Mouse (Mus musculus) hindbrain, embryonic 13.5 days (tissue): ENCODE data around the gene Ccdc114. TPM values are rescaled to one million over a fixed set of nuclear protein-coding genes. Genes with fewer than 3 reads are reported as not detected.
"Not testable (repeated sequence)": the region's sequence is repeated elsewhere in the genome, so short reads cannot be mapped to it uniquely, and the experiment has no call there.

Experiments used
- ATAC-seq: fragments of 200-750 bp; cut with Nextera tagmentation; 2 replicates; pipeline ENCODE4 v1.8.0; 2017; ENCODE audit warnings: moderate TSS enrichment; ENCODE audit not compliant: low FRiP score
- H3K27ac ChIP-seq: fragments of 300-500 bp; sonication (generic); 2 replicates; pipeline ENCODE4 v1.5.1; 2015; ENCODE audit warnings: inconsistent platforms, mild to moderate bottlenecking, moderate library complexity
- H3K27me3 ChIP-seq: fragments of 300-500 bp; sonication (generic); 2 replicates; pipeline ENCODE4 v1.6.1; 2015; ENCODE audit warnings: mild to moderate bottlenecking, inconsistent platforms
- H3K36me3 ChIP-seq: fragments of 300-500 bp; sonication (generic); 2 replicates; pipeline ENCODE4 v1.6.1; 2015; ENCODE audit warnings: mild to moderate bottlenecking, inconsistent platforms
- H3K4me1 ChIP-seq: fragments of 300-500 bp; sonication (generic); replicated peaks from 2 replicates; pipeline ENCODE4 v1.6.1; 2015; ENCODE audit warnings: inconsistent platforms
- H3K4me2 ChIP-seq: fragments of 300-500 bp; sonication (generic); 2 replicates; pipeline ENCODE4 v1.6.1; 2015; ENCODE audit warnings: inconsistent platforms, mild to moderate bottlenecking, moderate library complexity
- H3K4me3 ChIP-seq: fragments of 300-500 bp; sonication (generic); 2 replicates; pipeline ENCODE4 v1.5.1; 2015; ENCODE audit warnings: mild to moderate bottlenecking, inconsistent platforms
- H3K9ac ChIP-seq: fragments of 300-500 bp; sonication (generic); 2 replicates; pipeline ENCODE4 v1.6.1; 2015; ENCODE audit warnings: mild to moderate bottlenecking, inconsistent platforms
- H3K9me3 ChIP-seq: fragments of 300-500 bp; sonication (generic); 2 replicates; pipeline ENCODE4 v1.6.1; 2016; ENCODE audit warnings: inconsistent platforms
- WGBS: fragments of 180-500 bp; shearing (Covaris S2); methylation state at CpG from one replicate; pipeline ENCODE4 v1.1.7; 2015; 5-methylcytosine and 5-hydroxymethylcytosine counted together
- polyA plus RNA-seq: library from polyadenylated mRNA; unstranded; fragments of >200 nt; fragmentation: Nextera tagmentation; extraction: Ambion mirVana; gene quantifications from 2 replicates; pipeline ENCODE4 v1.2.1, GENCODE M21; 2015

Gene Ccdc114
- 4.9 and 7.6 TPM in 2 replicates for polyA plus RNA-seq

DNA sequence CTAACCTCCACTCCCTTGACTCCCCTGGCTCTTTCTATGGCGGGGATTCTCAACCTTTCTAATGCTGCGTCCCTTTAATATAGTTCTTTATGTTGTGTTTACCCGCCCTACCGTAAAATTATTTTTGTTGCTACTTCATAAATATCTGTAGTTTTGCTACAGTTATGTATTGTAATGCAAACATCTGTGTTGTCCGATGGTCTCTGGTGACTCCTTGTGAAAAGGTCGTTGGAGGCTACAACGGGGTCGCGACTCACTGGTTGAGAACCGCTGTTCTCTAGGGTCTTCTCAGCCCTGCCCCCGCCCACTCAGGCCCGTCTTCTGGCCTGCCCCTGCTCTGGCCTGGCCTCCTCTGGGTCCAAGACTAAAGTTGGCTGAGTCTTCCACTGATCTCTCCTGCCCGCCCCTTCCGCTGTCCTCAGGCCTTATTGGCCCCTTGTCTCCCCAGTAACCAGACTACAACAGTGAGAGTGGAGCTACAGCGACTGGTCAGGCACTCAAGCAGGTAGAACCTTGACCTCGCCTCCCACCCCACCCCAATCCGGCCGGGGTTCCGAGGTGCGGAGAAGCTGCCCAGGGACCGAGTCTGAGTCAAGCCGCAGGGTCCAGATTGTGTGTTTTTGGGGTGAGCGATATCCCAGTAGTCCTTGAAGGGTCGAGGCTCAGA, at the start of gene Ccdc114:
Gene Ccdc114, plus strand, starts transcription at position 311 of the 667 bp plus-strand sequence.
- H3K4me2 ChIP-seq: peak within 1 kb of the TSS; percentile 61
- 4% methylated on average over 24 of the region's 24 CpGs for WGBS

DNA sequence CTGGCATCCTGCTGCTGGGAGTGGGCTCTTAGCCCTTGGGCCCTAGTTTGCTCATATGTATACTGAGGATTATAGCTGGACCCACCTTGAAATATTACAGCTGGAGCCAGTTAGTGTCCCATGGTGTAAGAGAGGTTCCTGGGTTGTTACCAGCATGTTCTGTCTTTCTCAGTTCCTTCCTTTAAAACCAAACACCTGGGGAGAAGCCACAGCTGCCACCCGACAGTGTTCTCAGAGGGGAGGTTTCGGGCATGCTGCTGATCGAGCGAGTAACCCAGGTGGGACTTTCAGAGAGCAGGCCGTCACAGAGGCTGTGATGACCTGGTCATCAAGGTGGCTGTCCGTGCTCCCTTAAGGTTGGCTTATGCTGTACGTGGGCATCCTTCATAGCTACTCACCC, 47.0 kb upstream of the Ccdc114 start:
- Histone ChIP-seq H3K4me2 (no peak overlapping the region), H3K27ac (no peak overlapping the region), H3K9me3 (no peaks in the 10 kb centered on the region), H3K9ac (no peak overlapping the region), H3K4me3 (no peak overlapping the region), H3K27me3 (no peaks in the 10 kb centered on the region), H3K36me3 (peaks cover 76% of the 10 kb centered on the region), H3K4me1 (peaks cover 20% of the 10 kb centered on the region)
- no peak for ATAC-seq
- 96% methylated on average over 7 of the region's 7 CpGs for WGBS

More for the DNA sequence above, at the start of gene Ccdc114:
- peak within 1 kb of the TSS; percentile 44 for H3K4me3 ChIP-seq
- H3K9ac ChIP-seq: peak within 1 kb of the TSS; percentile 64
- peaks cover 15% of the 10 kb centered on the region for H3K4me1 ChIP-seq
- peak; percentile 43 for ATAC-seq
- no peaks in the 10 kb centered on the region; the same call in 1 of the 2 replicates for H3K36me3 ChIP-seq
- H3K27me3 ChIP-seq: peaks cover 37% of the 10 kb centered on the region
- H3K27ac ChIP-seq: peak within 1 kb of the TSS; percentile 86
- no peaks in the 10 kb centered on the region for H3K9me3 ChIP-seq

DNA sequence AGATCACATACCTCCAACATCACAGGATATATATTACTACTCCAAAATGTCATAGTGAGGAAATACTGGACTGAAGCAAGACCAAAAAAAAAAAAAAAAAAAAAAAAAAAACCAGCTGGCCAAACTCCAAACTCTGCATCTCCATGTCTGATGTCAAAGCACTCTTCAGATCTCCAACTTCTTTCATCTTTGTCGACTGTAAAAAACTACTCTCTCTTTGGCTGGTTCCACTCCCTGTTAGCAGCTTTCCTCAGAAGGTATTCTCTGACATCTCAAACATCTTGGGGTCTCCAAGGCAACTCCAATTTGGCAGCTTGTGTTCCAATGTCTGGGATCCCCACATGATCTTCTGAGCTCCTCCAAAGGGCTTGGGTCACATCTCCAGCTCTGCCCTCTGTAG, 45.6 kb upstream of the Ccdc114 start, which contains the start of gene Grin2d:
Gene Grin2d, minus strand, starts transcription at position 101 of the 400 bp plus-strand sequence.
- H3K27ac ChIP-seq, ATAC-seq, H3K9me3 ChIP-seq, H3K4me2 ChIP-seq, H3K9ac ChIP-seq, H3K27me3 ChIP-seq, H3K4me3 ChIP-seq: not testable (repeated sequence)
- WGBS: 100% methylated on average over 1 of the region's 1 CpGs
- peaks cover 89% of the 10 kb centered on the region for H3K36me3 ChIP-seq
- H3K4me1 ChIP-seq: peaks cover 19% of the 10 kb centered on the region

DNA sequence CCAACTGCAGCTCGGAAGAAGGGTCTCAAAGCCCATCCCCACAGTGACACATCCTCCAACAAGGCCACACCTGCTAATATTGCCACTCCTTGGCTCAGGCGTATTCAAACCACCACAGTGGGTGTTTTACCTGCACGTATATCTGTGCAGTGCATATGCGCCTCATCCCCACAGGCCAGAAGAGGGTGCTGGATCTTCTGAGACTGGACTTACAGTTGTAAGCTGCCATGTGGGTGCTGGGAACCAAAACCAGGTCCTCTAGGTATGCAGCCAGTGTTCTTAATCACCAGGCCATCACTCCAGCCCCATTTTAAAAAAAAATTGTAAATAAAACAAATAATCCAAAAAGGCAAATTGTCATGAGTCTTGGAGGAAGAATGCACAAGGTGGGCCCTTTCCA, 43.3 kb upstream of the Ccdc114 start:
- H3K9ac ChIP-seq: no peak overlapping the region
- H3K4me1 ChIP-seq: no peaks in the 10 kb centered on the region
- no peak overlapping the region for H3K4me3 ChIP-seq
- H3K27ac ChIP-seq: no peak overlapping the region; the same call in 1 of the 2 replicates
- peaks cover 97% of the 10 kb centered on the region for H3K36me3 ChIP-seq
- no peaks in the 10 kb centered on the region for H3K27me3 ChIP-seq
- WGBS: 97% methylated on average over 4 of the region's 4 CpGs
- H3K9me3 ChIP-seq: no peaks in the 10 kb centered on the region
- ATAC-seq: no peak
- H3K4me2 ChIP-seq: no peak overlapping the region

DNA sequence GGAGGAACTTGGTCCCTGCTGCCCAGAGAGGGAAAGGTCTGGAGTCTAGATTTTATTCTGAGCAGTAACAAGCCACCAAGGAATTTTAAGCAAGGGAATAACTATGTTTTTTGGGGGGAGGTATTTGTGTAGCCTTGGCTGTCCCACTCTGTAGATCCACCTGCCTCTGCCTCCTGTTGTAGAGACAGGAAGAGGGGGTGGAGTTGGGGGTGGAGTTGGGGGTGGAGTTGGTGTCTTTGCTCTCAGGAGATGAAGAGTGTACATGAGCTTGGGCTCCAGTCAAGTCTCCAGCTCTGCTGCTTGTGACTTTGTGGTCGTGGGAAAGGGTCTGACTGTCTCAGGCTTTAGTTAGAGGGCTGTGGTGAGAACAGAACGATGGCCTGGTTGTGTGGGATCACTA, 42.9 kb upstream of the Ccdc114 start:
- no peak for ATAC-seq
- Histone ChIP-seq H3K27me3 (no peaks in the 10 kb centered on the region), H3K9ac (no peak overlapping the region), H3K27ac (no peak overlapping the region), H3K4me3 (no peak overlapping the region), H3K36me3 (peaks cover 92% of the 10 kb centered on the region), H3K4me2 (no peak overlapping the region), H3K9me3 (no peaks in the 10 kb centered on the region), H3K4me1 (no peaks in the 10 kb centered on the region)
- WGBS: 100% methylated on average over 2 of the region's 2 CpGs

DNA sequence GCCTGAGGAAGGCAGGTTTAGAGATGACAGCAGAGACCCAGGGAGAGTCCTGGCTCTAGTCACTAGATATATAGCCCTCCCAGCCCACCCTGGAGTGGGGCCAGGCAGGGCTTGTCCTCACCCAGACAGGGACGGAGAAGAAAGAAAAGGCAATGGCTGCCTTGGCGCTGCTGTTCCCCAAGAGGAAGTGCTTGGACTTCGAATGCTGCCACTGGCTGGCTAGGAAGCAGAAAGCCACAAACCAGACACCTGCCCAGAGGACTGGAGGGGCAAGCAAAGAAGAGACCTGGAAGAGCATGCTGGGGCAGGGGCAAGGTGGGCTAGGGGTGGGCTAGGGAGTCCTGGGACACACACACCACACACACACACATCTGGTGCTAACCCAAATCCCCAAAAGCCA, 36.6 kb upstream of the Ccdc114 start:
- H3K4me1 ChIP-seq: no peaks in the 10 kb centered on the region
- no peak overlapping the region for H3K4me3 ChIP-seq
- peaks cover 31% of the 10 kb centered on the region for H3K36me3 ChIP-seq
- no peak for ATAC-seq
- no peaks in the 10 kb centered on the region for H3K27me3 ChIP-seq
- no peak overlapping the region; the same call in 1 of the 2 replicates for H3K27ac ChIP-seq
- no peaks in the 10 kb centered on the region for H3K9me3 ChIP-seq
- no peak overlapping the region for H3K4me2 ChIP-seq
- 73% methylated on average over 3 of the region's 3 CpGs for WGBS
- H3K9ac ChIP-seq: 0 out of 2 replicates have a peak overlapping the region, but pooled peaks have one; percentile 13

DNA sequence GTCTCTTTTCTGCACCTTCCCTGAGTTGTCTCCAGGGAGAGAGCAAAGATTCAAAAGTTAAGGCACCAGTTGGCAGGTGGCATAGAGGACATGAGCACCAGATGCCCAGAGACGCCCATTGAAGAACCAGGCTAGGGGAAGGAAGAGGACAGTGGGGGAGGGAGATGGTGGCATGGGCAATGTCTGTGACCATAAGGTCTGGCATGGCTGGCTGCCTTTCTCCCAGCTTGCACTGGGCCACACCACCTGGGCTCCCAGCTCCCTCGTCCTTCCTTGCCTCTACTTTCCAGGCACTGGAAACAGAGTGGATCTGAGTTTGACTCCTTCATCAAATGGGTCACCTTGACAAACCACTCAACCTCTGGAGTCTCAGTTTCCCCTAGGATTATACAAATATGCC, 31.2 kb upstream of the Ccdc114 start:
- Histone ChIP-seq H3K27me3 (peaks cover 5% of the 10 kb centered on the region), H3K36me3 (no peaks in the 10 kb centered on the region), H3K9me3 (no peaks in the 10 kb centered on the region), H3K4me3 (no peak overlapping the region), H3K4me1 (peaks cover 7% of the 10 kb centered on the region), H3K27ac (no peak overlapping the region), H3K4me2 (no peak overlapping the region), H3K9ac (no peak overlapping the region)
- no peak for ATAC-seq
- 72% methylated on average over 2 of the region's 2 CpGs for WGBS

DNA sequence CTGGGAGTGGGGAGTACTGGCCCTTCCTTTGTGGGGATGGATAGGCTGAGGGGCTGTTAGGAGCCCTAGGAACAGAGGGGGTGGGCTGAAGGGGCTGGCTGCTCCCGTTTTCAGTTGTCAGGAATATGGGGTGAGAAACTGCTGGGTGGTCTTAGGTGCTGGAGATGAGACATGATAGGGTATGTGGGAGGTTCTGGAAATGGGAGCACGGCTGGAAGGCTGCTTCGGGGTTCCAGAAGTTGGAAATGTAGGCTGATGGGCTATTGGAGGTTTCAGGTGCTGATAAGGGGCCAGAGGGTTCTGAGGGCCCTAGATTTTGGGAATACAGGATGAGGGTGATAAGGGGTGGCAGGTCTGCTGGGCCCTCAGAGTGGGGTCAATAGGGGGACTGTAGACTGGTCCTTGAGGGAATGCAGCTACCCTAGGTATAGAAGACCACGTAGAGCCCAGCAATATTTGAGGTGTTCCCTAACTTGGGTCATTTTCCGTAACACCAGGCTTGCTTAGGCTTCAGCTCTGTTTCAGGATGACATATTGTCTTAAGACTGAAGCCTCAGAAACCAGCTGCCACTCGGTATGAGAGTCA, 27.8 kb upstream of the Ccdc114 start:
- H3K9me3 ChIP-seq: no peaks in the 10 kb centered on the region
- H3K36me3 ChIP-seq: no peaks in the 10 kb centered on the region
- H3K4me1 ChIP-seq: peaks cover 12% of the 10 kb centered on the region
- H3K4me3 ChIP-seq: peak overlapping the region; percentile 52
- H3K27ac ChIP-seq: no peak overlapping the region
- 84% methylated on average over 6 of the region's 6 CpGs for WGBS
- H3K27me3 ChIP-seq: peaks cover 5% of the 10 kb centered on the region
- H3K9ac ChIP-seq: no peak overlapping the region
- ATAC-seq: peak; percentile 40
- peak overlapping the region; percentile 42 for H3K4me2 ChIP-seq

DNA sequence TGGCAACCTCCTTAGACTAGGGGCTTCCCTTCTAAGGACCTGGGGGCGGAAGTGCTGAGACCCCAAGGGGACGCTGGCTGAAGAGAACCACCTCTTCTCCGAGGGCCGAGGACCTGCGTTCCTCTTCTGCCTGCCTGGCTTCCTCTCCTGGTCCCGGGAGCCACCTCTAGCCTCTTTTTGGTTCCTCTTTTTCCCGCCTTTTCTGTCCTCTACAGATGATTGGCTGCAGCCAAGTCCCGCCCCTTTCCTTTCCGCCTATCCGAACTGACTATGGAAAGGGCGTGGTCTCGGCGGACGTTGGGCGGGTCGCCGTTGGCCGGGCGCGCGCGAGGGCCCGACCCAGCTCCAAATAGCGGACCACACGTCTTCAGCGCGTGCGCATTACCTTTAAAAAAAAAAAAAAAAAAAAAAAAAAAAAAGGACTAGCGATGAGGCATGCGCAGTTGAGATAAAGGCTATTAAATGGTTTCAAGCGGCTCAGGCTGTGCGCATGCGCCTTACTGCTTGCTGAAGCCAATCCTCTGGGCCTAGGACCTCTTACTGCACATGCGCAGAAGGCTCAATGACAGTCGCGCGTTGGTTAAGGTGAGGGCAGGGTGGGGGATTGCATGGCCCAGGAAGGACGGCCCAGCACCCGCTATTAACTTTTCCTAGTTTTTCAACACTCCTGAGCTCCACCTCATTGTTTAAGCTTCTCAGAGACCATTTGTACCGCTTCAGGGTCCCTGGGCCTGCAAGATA, 27.2 kb upstream of the Ccdc114 start, which contains the start of the genes Syngr4 and Tmem143:
Gene Syngr4, minus strand, starts transcription at position 198 of the 741 bp plus-strand sequence.
Gene Tmem143, plus strand, starts transcription at position 425 of the 741 bp plus-strand sequence.
- peak within 1 kb of the TSS; percentile 85 for H3K27ac ChIP-seq
- H3K27me3 ChIP-seq: peaks cover 5% of the 10 kb centered on the region
- H3K36me3 ChIP-seq: no peaks in the 10 kb centered on the region
- under 1% methylated on average over 40 of the region's 40 CpGs for WGBS
- peak; percentile 91 for ATAC-seq
- peak within 1 kb of the TSS; percentile 79 for H3K9ac ChIP-seq
- no peaks in the 10 kb centered on the region for H3K9me3 ChIP-seq
- H3K4me1 ChIP-seq: peaks cover 12% of the 10 kb centered on the region
- peak within 1 kb of the TSS; percentile 52 for H3K4me3 ChIP-seq
- H3K4me2 ChIP-seq: peak within 1 kb of the TSS; percentile 97

DNA sequence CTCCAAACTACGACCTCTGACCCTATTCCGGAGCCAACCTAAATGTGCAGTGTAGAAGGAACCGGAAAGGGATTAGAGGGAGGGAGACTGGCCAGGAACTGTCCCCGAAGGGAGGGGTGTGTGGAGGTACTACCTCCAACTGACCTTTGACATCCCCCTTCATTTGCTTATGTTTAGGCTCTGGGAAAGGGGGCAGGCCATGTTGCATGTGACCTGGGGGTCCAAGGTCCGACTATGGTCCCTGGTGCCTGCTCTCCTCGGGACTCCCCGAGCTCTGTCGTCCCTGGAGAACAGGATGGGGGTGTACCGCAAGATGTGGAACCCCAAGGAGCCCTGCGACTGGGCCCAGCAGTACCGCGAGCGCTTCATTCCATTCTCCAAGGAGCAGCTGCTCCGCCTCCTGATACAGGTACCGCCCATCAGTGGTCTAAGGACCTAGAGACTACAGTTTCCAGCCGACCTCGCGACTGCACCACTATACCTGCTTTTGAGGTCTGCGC, 26.6 kb upstream of the Ccdc114 start:
- ATAC-seq: peak; percentile 71
- H3K4me3 ChIP-seq: peak overlapping the region; percentile 52
- H3K27me3 ChIP-seq: peaks cover 5% of the 10 kb centered on the region
- H3K9ac ChIP-seq: peak overlapping the region; percentile 79
- H3K36me3 ChIP-seq: no peaks in the 10 kb centered on the region
- H3K4me1 ChIP-seq: peaks cover 12% of the 10 kb centered on the region
- peak overlapping the region; percentile 97 for H3K4me2 ChIP-seq
- peak overlapping the region; percentile 85 for H3K27ac ChIP-seq
- 2% methylated on average over 19 of the region's 19 CpGs for WGBS
- no peaks in the 10 kb centered on the region for H3K9me3 ChIP-seq

DNA sequence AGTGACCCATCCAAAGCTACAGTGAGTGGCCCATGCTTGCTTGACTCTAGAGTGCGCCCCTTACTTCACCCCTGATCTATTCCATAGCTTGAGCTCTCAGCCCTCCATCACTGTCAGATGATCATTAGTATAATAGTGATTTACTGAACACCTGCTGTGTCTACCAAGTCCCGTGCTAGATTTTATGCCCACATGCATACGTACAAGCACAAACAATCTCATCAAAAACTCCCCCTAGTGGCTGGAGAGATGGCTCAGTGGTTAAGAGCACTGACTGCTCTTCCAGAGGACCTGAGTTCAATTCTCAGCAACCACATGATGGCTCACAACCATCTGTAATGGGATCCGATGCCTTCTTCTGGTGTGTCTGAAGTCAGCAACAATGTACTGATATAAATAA, 25.7 kb upstream of the Ccdc114 start:
- peak overlapping the region; percentile 85; the same call in 1 of the 2 replicates for H3K27ac ChIP-seq
- peak overlapping the region; percentile 52 for H3K4me3 ChIP-seq

DNA sequence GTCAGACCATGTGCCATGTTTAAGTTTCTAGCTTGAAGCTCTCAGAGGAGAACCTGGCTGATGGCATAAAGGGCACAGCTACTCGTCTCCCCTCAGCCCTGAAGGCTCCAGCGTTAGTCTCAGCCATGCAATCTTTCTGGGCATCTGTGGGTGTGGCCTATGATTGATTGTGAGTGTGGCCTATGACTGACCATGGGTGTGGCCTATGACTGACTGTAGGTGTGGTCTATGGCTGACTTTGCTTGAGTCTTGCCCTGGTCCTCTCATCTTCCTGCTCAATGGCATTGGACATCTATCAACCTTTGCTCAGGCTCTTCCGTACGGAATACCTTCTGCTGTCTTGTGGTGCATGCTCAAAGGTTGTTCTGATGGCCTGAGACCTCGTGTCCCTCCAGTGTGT, 22.3 kb upstream of the Ccdc114 start:
- Histone ChIP-seq H3K9me3 (no peaks in the 10 kb centered on the region), H3K36me3 (no peaks in the 10 kb centered on the region), H3K27me3 (no peaks in the 10 kb centered on the region), H3K4me2 (no peak overlapping the region), H3K9ac (no peak overlapping the region), H3K27ac (no peak overlapping the region), H3K4me1 (peaks cover 12% of the 10 kb centered on the region), H3K4me3 (no peak overlapping the region)
- no peak for ATAC-seq
- 62% methylated on average over 5 of the region's 5 CpGs for WGBS

More for the DNA sequence above, 25.7 kb upstream of the Ccdc114 start:
- WGBS: 47% methylated on average over 4 of the region's 4 CpGs
- Histone ChIP-seq H3K4me1 (peaks cover 12% of the 10 kb centered on the region), H3K4me2 (peak overlapping the region; percentile 97)
- not testable (repeated sequence) for H3K9ac ChIP-seq, H3K9me3 ChIP-seq, H3K27me3 ChIP-seq, H3K36me3 ChIP-seq, ATAC-seq
